Comparison of ENCODE assay signal across 20 mouse cellular contexts in genomic region chr2:12802667-12803066, GRCm38 (mm10).
DNase-seq lines count a peak whose midpoint lies in the region; ATAC-seq and TF ChIP-seq lines count a peak whose summit lies in the region.
"Had no signal": no experiment of that assay in that cellular context is flagged by ENCODE, and none has a peak within 500 bp of the region (broad histone marks: within the 10 kb centered on the region; RNA-seq: fewer than 3 reads in every experiment).

No protein-coding gene starts in this region.

- no peak for TF ChIP-seq POLR2A in brain, embryonic 14.5 days (IDR thresholded peaks at IDR 0.05; ENCODE audit: borderline replicate concordance, extremely low read depth, insufficient read depth, insufficient read length, poor library complexity, severe bottlenecking)

- no peak for TF ChIP-seq CTCF in brain, embryonic 14.5 days (IDR thresholded peaks at IDR 0.05; ENCODE audit: borderline replicate concordance, extremely low read depth, insufficient read depth, insufficient read length)

- DNase-seq in hindbrain, embryonic 14.5 days (ENCODE audit: low spot score) = no peak
- DNase-seq in hindbrain, embryonic 10.5 days (ENCODE audit: low spot score) = no peak
- no peak for DNase-seq in neural tube, embryonic 10.5 days (ENCODE audit: extremely low spot score, low spot score)
- DNase-seq in brain, embryonic 14.5 days (ENCODE audit: low read depth) = peak; percentile 35
- no peak for DNase-seq in lung, postnatal 25 days (ENCODE audit: low spot score)
- no peak for DNase-seq in heart, postnatal 25 days (ENCODE audit: low spot score)
- DNase-seq: adrenal gland, adult 2 months; adrenal gland, postnatal 10 days; adrenal gland, postnatal 25 days; cerebellum, adult 11-12 months; cerebellum, adult 2 months; cerebellum, adult 9-10 months; cerebellum, postnatal 10 days; cerebellum, postnatal 25 days; forebrain, postnatal 0 days had no signal

- no peak overlapping the region for H3K4me2 ChIP-seq in hindbrain, embryonic 14.5 days (replicated peaks)
- no peak overlapping the region for H3K4me2 ChIP-seq in neural tube, embryonic 13.5 days
- H3K4me2 ChIP-seq in neural tube, embryonic 14.5 days (ENCODE audit: low read depth, low read length) = no peak overlapping the region
- H3K4me2 ChIP-seq: embryonic facial prominence, embryonic 12.5 days; forebrain, embryonic 15.5 days had no signal

- no peak overlapping the region for H3K9ac ChIP-seq in hindbrain, embryonic 14.5 days
- H3K9ac ChIP-seq in neural tube, embryonic 13.5 days = no peak overlapping the region
- no peak overlapping the region for H3K9ac ChIP-seq in neural tube, embryonic 14.5 days (replicated peaks; ENCODE audit: low read depth, low read length)
- H3K9ac ChIP-seq: embryonic facial prominence, embryonic 12.5 days; forebrain, embryonic 15.5 days; forebrain, postnatal 0 days had no signal

- H3K4me3 ChIP-seq in hindbrain, embryonic 14.5 days (replicated peaks; ENCODE audit: low read length) = no peak overlapping the region
- H3K4me3 ChIP-seq in hindbrain, embryonic 10.5 days = no peak overlapping the region
- H3K4me3 ChIP-seq in neural tube, embryonic 13.5 days = no peak overlapping the region
- no peak overlapping the region for H3K4me3 ChIP-seq in neural tube, embryonic 14.5 days (ENCODE audit: low read depth, low read length)
- H3K4me3 ChIP-seq: embryonic facial prominence, embryonic 10.5 days; embryonic facial prominence, embryonic 12.5 days; forebrain, embryonic 15.5 days had no signal

- no peaks in the 10 kb centered on the region for H3K27me3 ChIP-seq in hindbrain, embryonic 14.5 days (ENCODE audit: control insufficient read depth, insufficient read depth, low read length)
- H3K27me3 ChIP-seq in hindbrain, embryonic 10.5 days (ENCODE audit: insufficient read depth, poor library complexity, severe bottlenecking) = no peaks in the 10 kb centered on the region
- H3K27me3 ChIP-seq in neural tube, embryonic 13.5 days = no peaks in the 10 kb centered on the region
- H3K27me3 ChIP-seq in neural tube, embryonic 14.5 days (ENCODE audit: control insufficient read depth, insufficient read depth, low read length) = no peaks in the 10 kb centered on the region
- H3K27me3 ChIP-seq: embryonic facial prominence, embryonic 12.5 days; forebrain, embryonic 15.5 days had no signal

- ATAC-seq in hindbrain, embryonic 14.5 days (ENCODE audit: low FRiP score) = 0 out of 2 replicates have a peak, but pooled peaks have one; percentile 21
- peak; percentile 79 for ATAC-seq in neural tube, embryonic 13.5 days (ENCODE audit: low read depth)
- peak; percentile 78 for ATAC-seq in neural tube, embryonic 14.5 days (ENCODE audit: low read depth)
- ATAC-seq: forebrain, embryonic 15.5 days; forebrain, postnatal 0 days had no signal

- no peaks in the 10 kb centered on the region for H3K9me3 ChIP-seq in hindbrain, embryonic 14.5 days (ENCODE audit: control insufficient read depth, low read length)
- H3K9me3 ChIP-seq in hindbrain, embryonic 10.5 days = no peaks in the 10 kb centered on the region
- H3K9me3 ChIP-seq in neural tube, embryonic 13.5 days = no peaks in the 10 kb centered on the region
- no peaks in the 10 kb centered on the region for H3K9me3 ChIP-seq in neural tube, embryonic 14.5 days (ENCODE audit: control insufficient read depth, low read length)
- H3K9me3 ChIP-seq: embryonic facial prominence, embryonic 10.5 days; embryonic facial prominence, embryonic 12.5 days; forebrain, embryonic 15.5 days had no signal

- intact Hi-C loops in heart, postnatal 25 days (cut with DNase I) = no loop called here

- H3K27ac ChIP-seq in hindbrain, embryonic 14.5 days = no peak overlapping the region
- no peak overlapping the region for H3K27ac ChIP-seq in hindbrain, embryonic 10.5 days
- no peak overlapping the region for H3K27ac ChIP-seq in neural tube, embryonic 13.5 days (replicated peaks)
- H3K27ac ChIP-seq in neural tube, embryonic 14.5 days (ENCODE audit: low read depth, low read length) = no peak overlapping the region
- H3K27ac ChIP-seq: embryonic facial prominence, embryonic 10.5 days; embryonic facial prominence, embryonic 12.5 days; forebrain, embryonic 15.5 days had no signal

- 69% methylated on average over 1 of the region's 1 CpGs for WGBS in hindbrain, embryonic 14.5 days
- 91% methylated on average over 1 of the region's 1 CpGs for WGBS in hindbrain, embryonic 10.5 days
- 43% methylated on average over 1 of the region's 1 CpGs for WGBS in neural tube, embryonic 13.5 days
- WGBS in neural tube, embryonic 14.5 days = 44% methylated on average over 1 of the region's 1 CpGs

- no peaks in the 10 kb centered on the region for H3K36me3 ChIP-seq in hindbrain, embryonic 14.5 days (replicated peaks; ENCODE audit: control insufficient read depth, insufficient read depth)
- no peaks in the 10 kb centered on the region for H3K36me3 ChIP-seq in hindbrain, embryonic 10.5 days
- no peaks in the 10 kb centered on the region for H3K36me3 ChIP-seq in neural tube, embryonic 13.5 days
- no peaks in the 10 kb centered on the region for H3K36me3 ChIP-seq in neural tube, embryonic 14.5 days (ENCODE audit: control insufficient read depth, insufficient read depth, low read length)
- H3K36me3 ChIP-seq: embryonic facial prominence, embryonic 10.5 days; embryonic facial prominence, embryonic 12.5 days; forebrain, embryonic 15.5 days had no signal

- no peaks in the 10 kb centered on the region for H3K4me1 ChIP-seq in hindbrain, embryonic 14.5 days (replicated peaks; ENCODE audit: control insufficient read depth, insufficient read depth, low read length)
- H3K4me1 ChIP-seq in hindbrain, embryonic 10.5 days (replicated peaks) = no peaks in the 10 kb centered on the region
- no peaks in the 10 kb centered on the region for H3K4me1 ChIP-seq in neural tube, embryonic 13.5 days (replicated peaks)
- no peaks in the 10 kb centered on the region for H3K4me1 ChIP-seq in neural tube, embryonic 14.5 days (ENCODE audit: control insufficient read depth, insufficient read depth, low read length)
- H3K4me1 ChIP-seq: embryonic facial prominence, embryonic 10.5 days; embryonic facial prominence, embryonic 12.5 days; forebrain, embryonic 15.5 days had no signal

Comparison
In these comparisons a context has a peak if more than half of its experiments do, and no peak if none do; other contexts are left out.
1. ATAC-seq: peak in every context shown above with its lines; median percentile 79 in neural tube, embryonic 13.5 days; 78 in neural tube, embryonic 14.5 days; 21 in hindbrain, embryonic 14.5 days.